Mouse (Mus musculus): Measurements from ENCODE around the gene Lgals1.

GRCm38 (mm10) chr15:78926021-78926919, at the start of gene Lgals1:
- TF ChIP-seq BHLHE40 (IDR thresholded peaks at IDR 0.05; ENCODE audit: borderline replicate concordance, low read depth, low read length): no peak
- TF ChIP-seq MAX (IDR thresholded peaks at IDR 0.05; ENCODE audit: low read length): no peak
- TF ChIP-seq SIN3A (IDR thresholded peaks at IDR 0.05; ENCODE audit: low read length): no peak; the same call in none of the 2 replicates
- TF ChIP-seq ETS1 (IDR thresholded peaks at IDR 0.05; ENCODE audit: low read depth, low read length): no peak

Data from MEL (cell line).